Mouse (Mus musculus): Measurements from ENCODE around the gene Gstp3.

The Gstp3 gene

GRCm38 (mm10) chr19:4059069-4059740 lies at the start of gene Gstp3:
Gstp3 (minus strand) TSS chr19:4059569.
- no peak for DNase-seq (ENCODE audit: low spot score in 2 of 2)

DNA sequence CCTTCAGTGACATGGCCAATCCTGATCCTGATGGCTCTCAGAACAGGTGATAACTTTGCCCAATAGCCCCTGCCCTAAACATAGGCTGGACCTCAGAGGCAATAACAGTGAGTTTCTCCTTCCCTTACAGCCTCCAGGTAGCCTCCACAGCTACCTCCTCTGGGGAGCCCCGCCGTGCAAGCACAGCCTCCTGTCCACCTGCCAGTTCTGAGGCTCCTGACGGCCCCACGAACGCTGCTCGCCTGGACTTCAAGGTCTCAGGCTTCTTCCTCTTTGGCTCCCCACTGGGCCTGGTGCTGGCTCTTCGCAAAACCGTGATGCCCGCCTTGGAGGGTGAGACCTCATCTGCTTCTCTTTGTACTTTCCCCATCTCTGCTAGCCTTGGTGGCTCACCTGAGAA lies 49.2 kb upstream of the Gstp3 start:
- no peak for DNase-seq (ENCODE audit: low spot score in 2 of 2)

GRCm38 (mm10) chr19:4106654-4107053 lies 47.3 kb upstream of the Gstp3 start:
- DNase-seq (ENCODE audit: low spot score in 2 of 2), result no peak

- no peak for DNase-seq (ENCODE audit: low spot score in 2 of 2)
These were observed 45.4 kb upstream of the Gstp3 start for GRCm38 (mm10) chr19:4104675-4105194.

DNA sequence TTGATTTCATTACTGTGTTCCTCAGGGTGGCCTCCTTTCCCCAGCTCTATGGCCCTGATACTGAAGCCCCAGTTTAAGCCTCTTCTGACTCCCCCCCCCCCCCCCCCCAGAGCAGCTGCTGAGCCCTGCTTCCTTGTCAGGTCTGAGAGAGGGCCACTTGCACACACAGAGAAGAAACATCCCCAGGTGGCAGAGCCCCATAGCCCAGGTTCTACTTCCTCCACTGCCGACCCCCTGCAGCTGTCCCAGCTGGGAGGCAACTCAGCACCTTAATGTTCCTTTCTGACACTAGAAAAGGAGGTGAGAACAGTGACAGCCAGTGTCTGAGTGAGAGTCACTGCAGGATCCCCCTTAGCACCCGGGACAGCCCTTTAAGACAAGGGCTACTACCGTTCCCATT lies 44.4 kb upstream of the Gstp3 start:
- no peak for DNase-seq (ENCODE audit: low spot score in 2 of 2)

- DNase-seq (ENCODE audit: low spot score in 2 of 2), result no peak
These were observed 43.9 kb upstream of the Gstp3 start for GRCm38 (mm10) chr19:4103294-4103693.

DNA sequence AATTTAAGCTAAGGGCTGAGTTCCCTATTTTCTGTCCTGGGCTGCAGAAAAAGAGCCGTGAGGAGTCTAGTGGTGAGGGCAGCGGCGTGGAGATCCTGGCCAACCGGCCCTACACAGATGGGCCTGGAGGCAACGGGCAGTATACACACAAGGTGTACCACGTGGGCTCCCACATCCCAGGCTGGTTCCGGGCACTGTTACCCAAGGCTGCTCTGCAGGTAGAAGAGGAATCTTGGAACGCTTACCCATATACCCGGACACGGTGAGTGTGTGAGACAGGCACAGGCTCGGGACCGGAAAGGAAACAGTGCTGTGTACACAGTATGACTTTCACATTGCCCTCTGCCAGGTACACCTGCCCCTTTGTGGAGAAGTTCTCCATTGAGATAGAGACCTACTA lies 43.3 kb upstream of the Gstp3 start:
- DNase-seq (ENCODE audit: low spot score in 2 of 2), result no peak

GRCm38 (mm10) chr19:4102049-4102448 lies 42.7 kb upstream of the Gstp3 start:
- no peak for DNase-seq (ENCODE audit: low spot score in 2 of 2)

GRCm38 (mm10) chr19:4101466-4101865 lies 42.1 kb upstream of the Gstp3 start:
- DNase-seq (ENCODE audit: low spot score in 2 of 2), result no peak

GRCm38 (mm10) chr19:4100718-4101261 lies 41.4 kb upstream of the Gstp3 start:
- DNase-seq (ENCODE audit: low spot score in 2 of 2), result peak; percentile 68 to 78

DNA sequence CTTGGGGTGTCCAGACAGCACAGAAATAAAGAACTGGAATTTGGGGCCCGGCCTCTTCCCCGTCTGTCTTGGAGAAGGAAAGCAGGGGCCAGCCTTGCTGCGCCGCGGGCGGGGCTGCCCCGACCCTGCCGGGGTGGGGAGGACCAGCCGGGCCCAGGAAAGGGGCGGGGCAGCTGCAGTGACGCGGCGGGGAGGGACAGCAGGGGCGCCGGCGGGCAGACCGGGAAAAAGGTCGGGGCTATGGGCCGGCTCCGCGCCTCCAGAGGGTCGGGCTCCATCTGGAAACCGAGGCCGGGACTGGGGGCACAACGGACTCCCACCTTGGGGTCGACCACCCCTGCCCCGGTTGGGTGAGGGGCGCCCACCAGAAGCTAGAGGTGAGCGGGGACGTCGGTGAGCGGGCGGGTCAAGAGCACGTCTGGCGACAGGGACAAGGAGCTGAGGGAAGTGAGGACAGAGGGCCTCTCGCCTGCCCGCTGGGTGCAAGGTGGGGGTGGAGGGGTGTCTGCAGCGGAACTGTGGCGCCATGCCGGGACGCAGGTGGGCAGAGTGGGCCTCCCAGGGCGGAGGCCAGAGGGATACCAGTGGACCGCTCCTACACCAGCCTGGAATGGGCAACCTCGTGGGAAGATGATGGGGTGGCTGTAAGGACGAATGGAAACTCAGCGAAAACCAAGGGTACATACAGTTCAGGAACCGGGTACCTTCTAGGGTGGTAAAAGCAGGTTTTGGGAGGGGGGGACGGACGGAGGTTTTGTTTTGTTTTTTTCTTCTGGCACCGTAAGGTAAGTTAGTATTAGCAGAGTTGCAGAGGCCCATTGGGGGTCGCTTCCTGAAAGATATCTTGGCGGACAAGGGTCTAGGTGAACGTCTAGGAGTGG lies 40.7 kb upstream of the Gstp3 start, which contains the start of gene Pitpnm1:
Pitpnm1 (plus strand) TSS at position 162 of the 881 bp plus-strand sequence.
- peak in 1 of 2 experiments; percentile 52 for DNase-seq (ENCODE audit: low spot score in 2 of 2)

DNA sequence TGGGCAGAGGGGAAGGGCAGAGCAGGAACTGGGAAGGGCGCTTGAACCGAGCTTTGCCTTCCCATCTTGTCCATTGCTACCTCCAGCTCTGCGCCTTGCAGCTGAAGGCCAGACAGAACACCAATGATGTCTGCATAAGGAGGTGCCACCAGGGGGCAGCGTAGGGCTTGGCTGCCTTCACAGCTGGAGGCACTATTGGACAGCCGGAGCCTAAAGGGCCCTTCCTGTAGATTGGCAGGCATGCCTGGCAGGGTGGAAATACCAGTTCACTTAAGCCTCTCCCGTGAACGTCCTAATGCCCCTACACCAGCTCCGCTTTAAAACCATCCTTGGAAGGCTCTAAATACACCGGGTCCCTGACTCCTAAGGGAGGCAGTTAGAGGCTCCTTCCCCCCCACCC lies 39.7 kb upstream of the Gstp3 start:
- peak; percentile 89 to 92 for DNase-seq (ENCODE audit: low spot score in 2 of 2)

GRCm38 (mm10) chr19:4098426-4098825 lies 39.1 kb upstream of the Gstp3 start:
- no peak for DNase-seq (ENCODE audit: low spot score in 2 of 2)

GRCm38 (mm10) chr19:4097441-4097825 lies 38.1 kb upstream of the Gstp3 start:
- no peak for DNase-seq (ENCODE audit: low spot score in 2 of 2)

- DNase-seq (ENCODE audit: low spot score in 2 of 2), result peak; percentile 100
These were observed 37.5 kb upstream of the Gstp3 start, which contains the start of gene Cdk2ap2 for GRCm38 (mm10) chr19:4096642-4097440. Cdk2ap2 (plus strand) TSS chr19:4097182.

DNA sequence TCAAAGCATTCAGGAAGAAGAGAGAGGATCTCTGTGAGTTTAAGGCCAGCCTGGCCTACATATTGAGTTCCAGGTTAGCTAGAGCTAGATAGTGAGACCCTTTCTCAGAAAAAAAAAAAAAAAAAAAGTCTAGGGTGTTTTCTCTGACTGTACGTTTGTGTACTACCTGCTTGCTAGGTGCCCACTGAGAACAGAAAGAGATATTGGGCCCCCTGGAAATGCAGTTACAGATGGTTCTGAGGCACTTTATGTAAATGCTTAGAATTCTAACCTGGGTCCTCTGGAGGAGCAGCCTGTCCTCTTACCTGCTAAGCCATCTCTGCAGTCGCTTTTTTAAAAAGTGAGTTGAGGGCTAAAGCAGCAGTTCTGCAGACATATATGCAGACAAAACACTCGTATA lies 36.4 kb upstream of the Gstp3 start:
- DNase-seq (ENCODE audit: low spot score in 2 of 2), result no peak

GRCm38 (mm10) chr19:4094774-4095303 lies 35.5 kb upstream of the Gstp3 start:
- DNase-seq (ENCODE audit: low spot score in 2 of 2), result no peak

DNA sequence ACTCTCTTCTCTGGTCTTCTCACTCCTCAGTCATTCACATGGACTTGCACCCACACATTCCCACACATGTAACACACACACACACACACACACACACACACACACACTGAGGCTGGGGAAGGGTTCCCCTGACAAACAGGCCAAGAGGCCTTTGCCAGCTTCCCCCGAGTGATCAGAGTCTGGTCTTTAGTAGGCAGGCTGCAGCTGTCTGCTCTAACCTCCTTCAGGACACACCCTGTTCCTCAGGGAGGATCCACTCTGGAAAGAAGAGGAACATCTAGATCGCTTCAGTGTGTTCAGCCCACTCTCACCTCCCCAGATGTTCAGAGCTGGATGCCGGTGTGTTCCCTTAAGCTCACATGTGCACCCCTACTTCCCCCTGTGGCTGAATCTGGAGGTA lies 35.0 kb upstream of the Gstp3 start:
- DNase-seq (ENCODE audit: low spot score in 2 of 2), result no peak

DNA sequence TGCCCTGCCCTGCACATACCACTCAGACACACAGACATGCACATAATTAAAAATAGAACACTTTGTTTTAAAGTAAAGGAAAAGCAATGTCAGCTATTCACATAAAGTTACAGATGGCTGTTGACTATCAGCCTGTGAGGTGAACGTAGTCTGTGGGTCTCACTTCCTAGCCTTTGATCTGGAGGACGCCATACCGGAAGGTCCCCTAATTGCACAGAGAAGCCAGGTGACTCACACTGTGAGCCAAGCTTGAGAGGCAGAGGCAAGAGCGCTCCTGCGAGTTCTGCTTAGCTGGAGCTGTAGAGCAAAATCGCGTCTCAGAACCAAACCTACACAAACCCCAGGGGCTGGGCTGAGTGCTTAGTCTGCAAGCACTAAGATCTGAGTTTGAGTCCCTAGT lies 34.4 kb upstream of the Gstp3 start:
- DNase-seq (ENCODE audit: low spot score in 2 of 2), result no peak

GRCm38 (mm10) chr19:4092750-4093149 lies 33.4 kb upstream of the Gstp3 start:
- DNase-seq (ENCODE audit: low spot score in 2 of 2), result no peak

DNA sequence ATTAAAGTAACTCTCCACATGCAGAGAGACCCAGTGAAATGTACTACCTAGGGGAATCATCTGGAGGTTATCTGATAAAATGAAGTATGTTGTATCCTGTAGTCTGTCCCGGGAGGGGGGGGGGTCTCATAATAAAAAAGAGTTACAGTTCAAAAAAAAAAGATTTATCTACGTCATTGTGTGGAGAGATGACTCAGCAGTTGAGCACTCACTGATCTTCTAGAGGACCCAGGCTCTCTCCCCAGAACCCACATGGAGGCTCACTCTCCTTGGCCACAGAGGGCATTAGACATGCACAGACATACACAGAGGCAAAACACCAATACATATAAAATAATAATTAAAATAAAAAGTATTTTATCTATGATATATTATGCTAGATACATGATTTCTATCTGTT lies 32.0 kb upstream of the Gstp3 start:
- no peak for DNase-seq (ENCODE audit: low spot score in 2 of 2)
